Mouse (Mus musculus): ENCODE measurements around the gene Ace. TPM values are rescaled to one million over a fixed set of nuclear protein-coding genes. Genes with fewer than 3 reads are reported as not detected.

Ace gene
- polyA plus RNA-seq, 1 experiment from 2014 or later: 3.1 TPM

DNA sequence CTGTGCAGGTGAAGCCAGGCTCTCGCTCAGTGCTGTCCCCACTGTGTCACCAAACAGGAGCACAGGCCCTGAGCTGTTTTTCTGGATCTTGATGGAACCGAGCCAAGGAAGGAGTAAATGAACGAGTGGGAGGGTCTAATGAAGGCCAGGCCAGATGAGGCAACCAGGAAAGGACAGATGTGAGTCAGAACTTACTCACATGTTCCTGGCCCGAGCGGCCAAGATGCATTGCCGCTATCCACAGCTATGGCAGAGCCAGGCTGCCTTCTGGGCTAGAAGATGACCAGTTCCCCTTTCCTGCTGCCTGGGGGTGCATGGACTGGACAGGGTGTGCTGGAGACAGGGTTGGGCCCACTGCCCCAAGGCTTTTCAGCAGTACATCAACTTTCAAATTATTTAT is 14.3 kb upstream of the Ace start:
- ATAC-seq (replicated peaks; ENCODE audit: extremely low read depth, insufficient read depth, low FRiP score): 0 out of 2 replicates have a peak, but pooled peaks have one; percentile 6
- no peak overlapping the region for H3K27ac ChIP-seq (ENCODE audit: low read length)
- H3K36me3 ChIP-seq (ENCODE audit: control insufficient read depth, insufficient read depth): no peaks in the 10 kb centered on the region
- H3K9me3 ChIP-seq (replicated peaks; ENCODE audit: control insufficient read depth, low read length): no peaks in the 10 kb centered on the region
- H3K4me1 ChIP-seq (ENCODE audit: control insufficient read depth, insufficient read depth, low read length): no peaks in the 10 kb centered on the region; the same call in 1 of the 2 replicates
- H3K27me3 ChIP-seq (ENCODE audit: control insufficient read depth, insufficient read depth, low read length): peaks cover 2% of the 10 kb centered on the region; the same call in 1 of the 2 replicates
- no peak overlapping the region for H3K4me2 ChIP-seq (ENCODE audit: low read depth, low read length)
- WGBS: 50% methylated on average over 6 of the region's 6 CpGs
- no peak overlapping the region for H3K9ac ChIP-seq (ENCODE audit: low read length)
- no peak overlapping the region for H3K4me3 ChIP-seq (ENCODE audit: low read length)

DNA sequence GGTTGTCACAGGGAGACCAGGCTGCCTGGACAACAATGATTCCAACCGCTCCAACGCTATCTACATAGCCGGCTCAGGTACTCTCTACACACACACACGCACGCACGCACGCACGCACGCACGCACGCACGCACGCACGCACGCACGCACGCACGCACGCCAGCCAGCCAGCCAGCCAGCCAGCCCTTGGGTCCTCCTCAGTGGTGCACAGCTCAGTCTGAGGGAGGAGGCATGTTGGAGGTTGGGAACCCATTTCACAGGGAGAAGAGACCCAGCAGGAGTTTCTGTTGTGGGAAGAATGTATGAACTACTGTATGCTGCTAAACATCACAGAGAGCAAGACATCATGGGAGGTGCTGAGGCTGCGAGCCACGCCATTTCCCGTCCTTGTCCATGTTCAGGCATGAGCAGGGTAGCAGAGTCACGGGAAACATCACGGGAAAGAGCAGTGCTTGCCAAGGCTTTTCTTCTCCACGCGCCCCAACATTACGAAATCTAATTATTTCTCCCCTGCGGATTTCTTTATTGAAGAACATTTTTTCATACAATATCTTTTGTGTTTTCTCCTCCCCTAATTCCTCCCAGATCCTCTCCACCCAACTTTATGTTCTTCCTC is 11.8 kb upstream of the Ace start:
- H3K4me2 ChIP-seq (ENCODE audit: low read depth, low read length): no peak overlapping the region
- no peak overlapping the region for H3K9ac ChIP-seq (ENCODE audit: low read length)
- H3K36me3 ChIP-seq (ENCODE audit: control insufficient read depth, insufficient read depth): no peaks in the 10 kb centered on the region
- no peak overlapping the region for H3K4me3 ChIP-seq (ENCODE audit: low read length)
- H3K27ac ChIP-seq (ENCODE audit: low read length): no peak overlapping the region
- no peaks in the 10 kb centered on the region for H3K9me3 ChIP-seq (replicated peaks; ENCODE audit: control insufficient read depth, low read length)
- H3K27me3 ChIP-seq (ENCODE audit: control insufficient read depth, insufficient read depth, low read length): no peaks in the 10 kb centered on the region; the same call in 1 of the 2 replicates
- ATAC-seq (replicated peaks; ENCODE audit: extremely low read depth, insufficient read depth, low FRiP score): no peak
- 88% methylated on average over 28 of the region's 28 CpGs for WGBS
- peaks cover 9% of the 10 kb centered on the region for H3K4me1 ChIP-seq (ENCODE audit: control insufficient read depth, insufficient read depth, low read length)

DNA sequence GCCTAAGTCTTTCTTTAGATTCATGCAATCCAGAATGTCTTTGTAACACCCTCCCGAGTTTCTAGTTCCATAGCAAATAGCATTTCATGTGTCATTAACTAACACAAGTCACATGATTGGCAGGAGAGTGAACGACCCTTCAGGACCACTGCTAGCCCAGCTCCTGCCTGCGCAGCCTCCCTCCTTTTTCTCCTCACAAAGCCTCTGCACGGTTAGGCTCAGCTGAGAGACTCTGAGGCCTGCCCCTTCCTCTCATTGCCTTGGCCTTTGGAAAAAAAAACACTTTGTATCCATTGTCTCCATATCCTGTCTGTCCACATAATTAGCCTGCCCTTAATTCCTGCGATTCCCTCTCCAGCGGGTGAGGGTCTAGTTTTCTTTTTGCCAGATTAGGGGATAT is 10.2 kb upstream of the Ace start:
- H3K27ac ChIP-seq (ENCODE audit: low read length): no peak overlapping the region
- WGBS: 52% methylated on average over 6 of the region's 6 CpGs
- no peak for ATAC-seq (replicated peaks; ENCODE audit: extremely low read depth, insufficient read depth, low FRiP score)

DNA sequence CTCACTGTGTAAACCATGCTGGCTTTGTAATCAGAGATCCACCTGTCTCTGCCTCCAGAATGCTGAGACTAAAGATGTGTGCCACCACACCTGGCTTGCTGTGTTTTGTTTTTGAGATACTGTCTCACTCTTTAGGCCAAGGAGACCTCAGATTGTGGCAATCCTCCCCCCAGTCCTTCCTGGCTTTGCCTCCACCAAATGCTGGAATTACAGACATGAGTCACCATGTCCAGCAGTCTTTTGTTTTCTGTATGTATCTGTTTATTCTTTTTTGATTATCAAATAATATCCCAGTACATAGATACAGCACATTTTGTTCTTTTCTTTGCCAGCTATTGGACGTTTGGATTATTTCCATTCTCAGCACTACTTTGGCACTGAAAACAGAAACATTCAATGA is 9.2 kb upstream of the Ace start:
- no peaks in the 10 kb centered on the region; the same call in 1 of the 2 replicates for H3K27me3 ChIP-seq (ENCODE audit: control insufficient read depth, insufficient read depth, low read length)
- no peak overlapping the region for H3K27ac ChIP-seq (ENCODE audit: low read length)
- no peak for ATAC-seq (replicated peaks; ENCODE audit: extremely low read depth, insufficient read depth, low FRiP score)
- H3K4me1 ChIP-seq (ENCODE audit: control insufficient read depth, insufficient read depth, low read length): peaks cover 9% of the 10 kb centered on the region
- no peak overlapping the region for H3K9ac ChIP-seq (ENCODE audit: low read length)
- H3K4me3 ChIP-seq (ENCODE audit: low read length): no peak overlapping the region
- no peak overlapping the region for H3K4me2 ChIP-seq (ENCODE audit: low read depth, low read length)
- H3K9me3 ChIP-seq (replicated peaks; ENCODE audit: control insufficient read depth, low read length): no peaks in the 10 kb centered on the region
- 39% methylated on average over 1 of the region's 1 CpGs for WGBS
- no peaks in the 10 kb centered on the region for H3K36me3 ChIP-seq (ENCODE audit: control insufficient read depth, insufficient read depth)

More for the DNA sequence above, 10.2 kb upstream of the Ace start:
- no peaks in the 10 kb centered on the region; the same call in 1 of the 2 replicates for H3K27me3 ChIP-seq (ENCODE audit: control insufficient read depth, insufficient read depth, low read length)
- H3K4me2 ChIP-seq (ENCODE audit: low read depth, low read length): no peak overlapping the region
- H3K9me3 ChIP-seq (replicated peaks; ENCODE audit: control insufficient read depth, low read length): no peaks in the 10 kb centered on the region
- H3K4me3 ChIP-seq (ENCODE audit: low read length): no peak overlapping the region
- H3K9ac ChIP-seq (ENCODE audit: low read length): no peak overlapping the region
- H3K4me1 ChIP-seq (ENCODE audit: control insufficient read depth, insufficient read depth, low read length): peaks cover 9% of the 10 kb centered on the region
- no peaks in the 10 kb centered on the region for H3K36me3 ChIP-seq (ENCODE audit: control insufficient read depth, insufficient read depth)

DNA sequence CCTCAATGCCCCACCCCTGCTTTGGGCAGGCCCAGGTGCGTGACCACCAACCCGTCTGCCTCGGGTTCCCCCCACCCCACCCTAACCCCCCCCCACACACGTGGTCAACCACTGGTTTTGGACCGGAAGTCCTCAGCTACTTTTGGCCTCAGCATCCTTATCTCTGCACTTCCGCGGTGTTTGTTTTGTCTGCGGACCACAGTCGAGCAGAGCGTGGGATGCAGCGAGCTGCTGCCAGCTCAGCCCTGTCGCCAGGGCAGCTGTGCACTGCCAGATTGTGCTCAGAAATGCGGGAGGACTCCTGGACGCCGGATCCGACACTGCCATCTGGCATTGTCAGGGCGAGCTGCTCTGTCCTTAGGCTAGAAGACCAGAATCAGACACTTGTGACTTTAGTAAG is 8.4 kb upstream of the Ace start:
- no peaks in the 10 kb centered on the region; the same call in 1 of the 2 replicates for H3K27me3 ChIP-seq (ENCODE audit: control insufficient read depth, insufficient read depth, low read length)
- no peak for ATAC-seq (replicated peaks; ENCODE audit: extremely low read depth, insufficient read depth, low FRiP score)

DNA sequence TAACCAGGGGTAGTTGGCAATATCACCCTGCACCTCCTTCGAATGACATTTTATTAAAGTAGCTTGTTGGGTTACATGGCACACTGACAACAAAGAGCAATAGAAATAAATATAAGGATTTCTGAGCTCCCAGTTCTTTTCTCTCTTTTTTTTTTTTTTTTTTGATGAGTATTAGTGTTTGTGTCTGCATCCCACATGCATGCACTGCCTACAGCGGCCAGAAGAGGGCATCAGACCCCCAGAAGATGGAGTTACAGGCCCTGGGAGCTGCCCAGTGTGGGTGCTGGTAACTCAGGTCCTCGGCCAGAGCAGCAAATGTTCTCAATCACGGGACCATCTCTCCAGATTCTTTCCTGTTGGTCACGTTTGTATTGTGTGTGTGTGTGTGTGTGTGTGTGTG is 3.1 kb upstream of the Ace start:
- Histone ChIP-seq H3K9me3 (replicated peaks; ENCODE audit: control insufficient read depth, low read length) (no peaks in the 10 kb centered on the region), H3K9ac (ENCODE audit: low read length) (no peak overlapping the region), H3K4me2 (ENCODE audit: low read depth, low read length) (no peak overlapping the region), H3K4me3 (ENCODE audit: low read length) (no peak overlapping the region), H3K27ac (ENCODE audit: low read length) (no peak overlapping the region), H3K36me3 (ENCODE audit: control insufficient read depth, insufficient read depth) (no peaks in the 10 kb centered on the region), H3K27me3 (ENCODE audit: control insufficient read depth, insufficient read depth, low read length) (peaks cover 35% of the 10 kb centered on the region), H3K4me1 (ENCODE audit: control insufficient read depth, insufficient read depth, low read length) (peaks cover 7% of the 10 kb centered on the region; the same call in 1 of the 2 replicates)
- WGBS: 60% methylated on average over 5 of the region's 5 CpGs
- no peak for ATAC-seq (replicated peaks; ENCODE audit: extremely low read depth, insufficient read depth, low FRiP score)

More for the DNA sequence above, 8.4 kb upstream of the Ace start:
- H3K4me3 ChIP-seq (ENCODE audit: low read length): peak overlapping the region; percentile 12; the same call in 1 of the 2 replicates
- H3K36me3 ChIP-seq (ENCODE audit: control insufficient read depth, insufficient read depth): no peaks in the 10 kb centered on the region
- peak overlapping the region; percentile 29; the same call in 1 of the 2 replicates for H3K9ac ChIP-seq (ENCODE audit: low read length)
- 3% methylated on average over 17 of the region's 17 CpGs for WGBS
- H3K27ac ChIP-seq (ENCODE audit: low read length): no peak overlapping the region
- no peaks in the 10 kb centered on the region for H3K9me3 ChIP-seq (replicated peaks; ENCODE audit: control insufficient read depth, low read length)
- H3K4me1 ChIP-seq (ENCODE audit: control insufficient read depth, insufficient read depth, low read length): peaks cover 9% of the 10 kb centered on the region
- peak overlapping the region; percentile 55 for H3K4me2 ChIP-seq (ENCODE audit: low read depth, low read length)

DNA sequence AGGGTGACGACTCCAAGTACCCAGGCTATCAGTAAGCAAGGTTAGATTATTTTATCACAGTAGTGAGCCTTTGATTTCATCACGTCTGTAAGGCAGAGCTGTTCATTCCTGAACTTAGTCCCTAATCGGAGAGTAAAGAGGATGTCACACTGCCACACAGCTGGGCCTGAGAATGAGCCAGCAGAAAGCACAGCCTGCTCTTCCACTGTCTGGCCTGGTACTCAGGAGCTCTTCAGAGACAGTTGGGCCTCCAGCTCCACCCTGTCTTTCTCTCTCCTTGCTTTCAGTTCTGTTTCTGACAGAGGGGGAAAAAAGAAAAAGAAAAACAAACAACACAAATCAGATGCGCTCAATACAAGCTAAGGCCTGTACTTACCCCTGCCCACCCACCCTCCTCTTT is 1.5 kb upstream of the Ace start:
- 58% methylated on average over 4 of the region's 4 CpGs for WGBS
- Histone ChIP-seq H3K27ac (ENCODE audit: low read length) (no peak overlapping the region), H3K27me3 (ENCODE audit: control insufficient read depth, insufficient read depth, low read length) (peaks cover 44% of the 10 kb centered on the region), H3K9ac (ENCODE audit: low read length) (no peak overlapping the region), H3K4me3 (ENCODE audit: low read length) (no peak overlapping the region), H3K4me1 (ENCODE audit: control insufficient read depth, insufficient read depth, low read length) (peaks cover 7% of the 10 kb centered on the region; the same call in 1 of the 2 replicates), H3K4me2 (ENCODE audit: low read depth, low read length) (no peak overlapping the region), H3K36me3 (ENCODE audit: control insufficient read depth, insufficient read depth) (no peaks in the 10 kb centered on the region), H3K9me3 (replicated peaks; ENCODE audit: control insufficient read depth, low read length) (no peaks in the 10 kb centered on the region)
- no peak for ATAC-seq (replicated peaks; ENCODE audit: extremely low read depth, insufficient read depth, low FRiP score)

DNA sequence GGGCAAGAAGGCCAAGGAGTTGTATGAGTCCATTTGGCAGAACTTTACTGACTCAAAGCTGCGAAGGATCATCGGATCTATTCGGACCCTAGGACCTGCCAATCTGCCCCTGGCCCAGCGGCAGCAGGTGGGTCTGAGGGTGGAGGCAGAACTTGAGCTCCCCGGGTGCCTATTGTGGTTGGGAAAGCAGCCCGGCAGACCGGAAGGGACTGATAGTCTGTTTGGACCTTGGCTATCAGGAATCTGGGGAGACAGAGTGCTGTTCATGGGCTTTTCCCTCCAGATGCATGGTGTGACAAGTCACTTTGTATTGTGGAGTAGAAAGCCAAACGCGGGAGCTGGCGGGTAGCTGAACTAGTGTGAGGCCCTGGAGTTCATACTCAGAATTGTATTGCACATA is 1.2 kb downstream of the Ace start:
- Histone ChIP-seq H3K36me3 (ENCODE audit: control insufficient read depth, insufficient read depth) (no peaks in the 10 kb centered on the region), H3K27ac (ENCODE audit: low read length) (no peak overlapping the region), H3K4me1 (ENCODE audit: control insufficient read depth, insufficient read depth, low read length) (peaks cover 7% of the 10 kb centered on the region; the same call in 1 of the 2 replicates), H3K4me2 (ENCODE audit: low read depth, low read length) (peak overlapping the region; percentile 81; the same call in 1 of the 2 replicates), H3K9ac (ENCODE audit: low read length) (no peak overlapping the region), H3K27me3 (ENCODE audit: control insufficient read depth, insufficient read depth, low read length) (peaks cover 50% of the 10 kb centered on the region), H3K4me3 (ENCODE audit: low read length) (no peak overlapping the region), H3K9me3 (replicated peaks; ENCODE audit: control insufficient read depth, low read length) (no peaks in the 10 kb centered on the region)
- no peak for ATAC-seq (replicated peaks; ENCODE audit: extremely low read depth, insufficient read depth, low FRiP score)
- 48% methylated on average over 10 of the region's 10 CpGs for WGBS

DNA sequence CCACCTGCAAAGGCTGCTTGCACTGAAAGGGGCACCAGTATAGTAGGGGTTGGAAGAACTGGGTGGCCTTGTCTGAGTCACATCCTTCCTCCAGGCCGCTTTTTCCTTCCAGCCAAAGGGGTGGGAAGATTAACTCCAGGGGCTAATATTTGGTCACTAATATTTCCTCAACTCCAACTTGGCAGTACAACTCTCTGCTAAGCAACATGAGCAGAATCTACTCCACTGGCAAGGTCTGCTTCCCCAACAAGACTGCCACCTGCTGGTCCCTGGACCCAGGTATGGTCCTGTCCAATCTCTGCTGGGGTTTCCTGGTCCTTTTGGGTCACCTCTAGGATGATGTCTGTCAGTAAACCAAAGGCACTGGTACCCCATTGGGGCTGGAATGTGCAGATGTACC is 1.8 kb downstream of the Ace start:
- H3K27me3 ChIP-seq (ENCODE audit: control insufficient read depth, insufficient read depth, low read length): peaks cover 51% of the 10 kb centered on the region
- H3K9me3 ChIP-seq (replicated peaks; ENCODE audit: control insufficient read depth, low read length): no peaks in the 10 kb centered on the region
- H3K36me3 ChIP-seq (ENCODE audit: control insufficient read depth, insufficient read depth): no peaks in the 10 kb centered on the region
- ATAC-seq (replicated peaks; ENCODE audit: extremely low read depth, insufficient read depth, low FRiP score): no peak
- no peak overlapping the region for H3K9ac ChIP-seq (ENCODE audit: low read length)
- no peak overlapping the region for H3K4me3 ChIP-seq (ENCODE audit: low read length)
- 63% methylated on average over 1 of the region's 1 CpGs for WGBS
- H3K27ac ChIP-seq (ENCODE audit: low read length): no peak overlapping the region
- H3K4me1 ChIP-seq (ENCODE audit: control insufficient read depth, insufficient read depth, low read length): peaks cover 7% of the 10 kb centered on the region; the same call in 1 of the 2 replicates
- no peak overlapping the region for H3K4me2 ChIP-seq (ENCODE audit: low read depth, low read length)

Measured in heart, embryonic 16.5 days (tissue).